Mouse (Mus musculus): Measurements from ENCODE around the gene Emp2.

DNA sequence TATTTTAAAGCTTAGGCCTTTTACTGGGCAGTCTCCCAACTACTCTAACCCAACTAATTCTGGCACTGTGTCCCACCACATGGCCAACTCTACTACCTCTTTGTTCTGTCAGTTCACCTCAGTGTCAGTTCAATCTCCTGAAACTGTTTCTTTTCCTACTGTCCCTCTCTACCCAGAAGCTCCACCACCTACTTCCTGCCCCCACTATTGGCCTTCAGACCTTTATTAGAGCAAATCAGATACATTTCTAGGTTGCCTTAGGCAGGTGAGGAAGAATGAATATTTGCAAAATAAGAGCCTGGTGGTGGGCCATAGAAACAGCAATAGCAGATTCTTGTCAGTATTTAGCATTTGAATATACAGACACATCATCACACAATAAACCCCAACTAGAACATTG is 77.2 kb downstream of the Emp2 start:
- TF ChIP-seq TAL1 (IDR thresholded peaks at IDR 0.05; ENCODE audit: low read length) = no peak
- TF ChIP-seq GATA1 (IDR thresholded peaks at IDR 0.05; ENCODE audit: low read length) = no peak
